Mouse (Mus musculus) C2C12 (cell line): ENCODE data around the gene Jade1. TPM values are rescaled to one million over a fixed set of nuclear protein-coding genes. Genes with fewer than 3 reads are reported as not detected.

Experiments
- H3K27me3 ChIP-seq: one replicate; pipeline ENCODE4 v1.6.1; 2011; ENCODE audit not compliant: control insufficient read depth, insufficient read depth, insufficient read length
- H3K36me3 ChIP-seq: one replicate; pipeline ENCODE4 v1.6.1; 2011; ENCODE audit not compliant: control insufficient read depth, insufficient read depth
- H3K4me3 ChIP-seq: one replicate; pipeline ENCODE4 v1.5.1; 2011; ENCODE audit warnings: mild to moderate bottlenecking, control low read depth; ENCODE audit not compliant: poor library complexity, insufficient read depth, severe bottlenecking
- H3K79me2 ChIP-seq: one replicate; pipeline ENCODE4 v1.6.1; 2011; ENCODE audit not compliant: control insufficient read depth, insufficient read depth
- H3K79me3 ChIP-seq: one replicate; pipeline ENCODE4 v1.6.1; 2011; ENCODE audit warnings: low read depth, control low read depth
- H3ac ChIP-seq: one replicate; pipeline ENCODE3; 2011; ENCODE audit warnings: low read depth; ENCODE audit not compliant: control insufficient read depth, insufficient read length
- CEBPB ChIP-seq: IDR thresholded peaks from one replicate; pipeline ENCODE4 v1.6.1; 2011; ENCODE audit warnings: low read depth, mild to moderate bottlenecking, control low read depth, moderate library complexity
- CTCF ChIP-seq: IDR thresholded peaks from one replicate; pipeline ENCODE4 v1.5.1; 2011; ENCODE audit not compliant: control insufficient read depth, insufficient read depth, insufficient read length
- FOSL1 ChIP-seq: IDR thresholded peaks from one replicate; pipeline ENCODE4 v1.8.0; 2011; ENCODE audit warnings: mild to moderate bottlenecking, low read length; ENCODE audit not compliant: poor library complexity, insufficient read depth, severe bottlenecking
- MAX ChIP-seq: IDR thresholded peaks from one replicate; pipeline ENCODE4 v1.6.1; 2011; ENCODE audit warnings: mild to moderate bottlenecking, control low read depth
- MYOD1 ChIP-seq: IDR thresholded peaks from one replicate; pipeline ENCODE4 v1.6.1; 2011; ENCODE audit warnings: low read depth; ENCODE audit not compliant: control insufficient read depth, insufficient read length
- MYOG ChIP-seq: IDR thresholded peaks from one replicate; pipeline ENCODE4 v1.6.1; 2011; ENCODE audit not compliant: control insufficient read depth, insufficient read length; ENCODE audit errors: extremely low read depth
- USF1 ChIP-seq: IDR thresholded peaks from one replicate; pipeline ENCODE4 v1.6.1; 2011; ENCODE audit warnings: low read depth, mild to moderate bottlenecking, control low read depth, moderate library complexity
- polyA plus RNA-seq: library from polyadenylated mRNA; unstranded; fragments of >200 nt; fragmentation: generic; extraction: Trizol; gene quantifications from one replicate; pipeline ENCODE4 v1.2.1, GENCODE M21; 2012; ENCODE audit warnings: missing spikeins

The Jade1 gene
- polyA plus RNA-seq, 1 experiment = 25.1 TPM

GRCm38 (mm10) chr3:41557267-41557995, 1.9 kb downstream of the Jade1 start:
- no peak overlapping the region for H3ac ChIP-seq
- H3K79me2 ChIP-seq = no peaks in the 10 kb centered on the region
- no peaks in the 10 kb centered on the region for H3K36me3 ChIP-seq
- no peak for TF ChIP-seq MAX
- no peak for TF ChIP-seq USF1
- no peak for TF ChIP-seq MYOD1
- TF ChIP-seq FOSL1 = no peak
- TF ChIP-seq MYOG = no peak
- no peak for TF ChIP-seq CTCF
- TF ChIP-seq CEBPB = no peak
- no peaks in the 10 kb centered on the region for H3K79me3 ChIP-seq
- no peaks in the 10 kb centered on the region for H3K27me3 ChIP-seq
- no peak overlapping the region for H3K4me3 ChIP-seq

GRCm38 (mm10) chr3:41560489-41560888, 5.0 kb downstream of the Jade1 start:
- Histone ChIP-seq H3K4me3 (no peak overlapping the region), H3K27me3 (no peaks in the 10 kb centered on the region), H3K79me2 (peaks cover 9% of the 10 kb centered on the region), H3K79me3 (no peaks in the 10 kb centered on the region), H3ac (no peak overlapping the region), H3K36me3 (no peaks in the 10 kb centered on the region)
- TF ChIP-seq CEBPB (no peak), FOSL1 (no peak), MAX (no peak), CTCF (no peak), MYOG (no peak), MYOD1 (no peak), USF1 (no peak)

GRCm38 (mm10) chr3:41561787-41562186, 6.3 kb downstream of the Jade1 start:
- TF ChIP-seq MAX (no peak), CTCF (no peak), FOSL1 (no peak), MYOD1 (no peak), CEBPB (no peak), USF1 (no peak), MYOG (no peak)

GRCm38 (mm10) chr3:41563211-41563931, 7.8 kb downstream of the Jade1 start:
- no peaks in the 10 kb centered on the region for H3K36me3 ChIP-seq

More at GRCm38 (mm10) chr3:41561787-41562186, 6.3 kb downstream of the Jade1 start:
- H3K4me3 ChIP-seq = no peak overlapping the region
- peaks cover 18% of the 10 kb centered on the region for H3K79me2 ChIP-seq
- no peaks in the 10 kb centered on the region for H3K36me3 ChIP-seq
- no peaks in the 10 kb centered on the region for H3K27me3 ChIP-seq
- H3K79me3 ChIP-seq = peaks cover 8% of the 10 kb centered on the region
- no peak overlapping the region for H3ac ChIP-seq

GRCm38 (mm10) chr3:41563997-41564396, 8.5 kb downstream of the Jade1 start:
- no peak for TF ChIP-seq CEBPB
- no peak for TF ChIP-seq CTCF
- no peak for TF ChIP-seq MYOG
- no peak for TF ChIP-seq USF1
- no peak for TF ChIP-seq MAX
- TF ChIP-seq FOSL1 = no peak
- no peak for TF ChIP-seq MYOD1
- H3K79me3 ChIP-seq = peaks cover 30% of the 10 kb centered on the region

More at GRCm38 (mm10) chr3:41563211-41563931, 7.8 kb downstream of the Jade1 start:
- H3K4me3 ChIP-seq = peak overlapping the region; percentile 50
- TF ChIP-seq CTCF (peak; percentile 86), MAX (no peak)
- H3ac ChIP-seq = peak overlapping the region; percentile 79
- H3K27me3 ChIP-seq = no peaks in the 10 kb centered on the region
- peaks cover 23% of the 10 kb centered on the region for H3K79me3 ChIP-seq
- H3K79me2 ChIP-seq = peaks cover 34% of the 10 kb centered on the region

More at GRCm38 (mm10) chr3:41563997-41564396, 8.5 kb downstream of the Jade1 start:
- no peaks in the 10 kb centered on the region for H3K27me3 ChIP-seq
- no peaks in the 10 kb centered on the region for H3K36me3 ChIP-seq
- H3K4me3 ChIP-seq = peak overlapping the region; percentile 50
- peak overlapping the region; percentile 79 for H3ac ChIP-seq
- peaks cover 40% of the 10 kb centered on the region for H3K79me2 ChIP-seq
